Mouse (Mus musculus) erythroblast, embryonic 14.5 days (primary cell): ENCODE data around the gene Celf2.

ENCODE experiments used
- GATA1 ChIP-seq: IDR thresholded peaks from 2 replicates; pipeline ENCODE4 v1.6.1; 2012; ENCODE audit warnings: low read length, inconsistent platforms, mixed read lengths
- TAL1 ChIP-seq: IDR thresholded peaks from 3 replicates; pipeline ENCODE4 v1.6.1; 2012; ENCODE audit warnings: low read length, inconsistent platforms, mixed read lengths

DNA sequence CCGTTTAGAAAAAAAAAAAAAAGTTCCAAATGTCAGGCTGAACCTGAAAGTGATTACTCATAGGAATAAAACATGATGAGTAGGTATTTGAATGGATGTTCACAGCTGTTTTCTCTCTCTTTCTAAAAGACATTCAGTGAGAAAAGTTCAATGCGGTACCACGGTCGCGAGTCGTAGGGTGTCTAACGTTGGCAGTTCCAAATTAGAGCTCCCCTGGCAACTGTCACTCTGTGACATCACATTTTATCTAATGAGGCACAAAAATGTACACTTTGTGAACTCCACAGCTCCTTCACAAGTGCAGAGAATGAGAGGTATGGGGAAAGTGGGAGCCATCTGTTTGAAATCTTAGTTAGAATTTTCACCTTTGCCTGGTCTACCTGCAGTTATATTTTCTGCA, 274.8 kb downstream of the Celf2 start:
- TF ChIP-seq TAL1, result no peak
- no peak for TF ChIP-seq GATA1
